Mouse (Mus musculus) MEL-GATA-1-ER (cell line): ENCODE data around the gene Trim17.

Source experiments
- DNase-seq: peaks from one replicate; pipeline ENCODE4 v3.0.0-alpha.2; 2012; ENCODE audit warnings: low read depth; ENCODE audit errors: extremely low read depth

Gene Trim17

DNA sequence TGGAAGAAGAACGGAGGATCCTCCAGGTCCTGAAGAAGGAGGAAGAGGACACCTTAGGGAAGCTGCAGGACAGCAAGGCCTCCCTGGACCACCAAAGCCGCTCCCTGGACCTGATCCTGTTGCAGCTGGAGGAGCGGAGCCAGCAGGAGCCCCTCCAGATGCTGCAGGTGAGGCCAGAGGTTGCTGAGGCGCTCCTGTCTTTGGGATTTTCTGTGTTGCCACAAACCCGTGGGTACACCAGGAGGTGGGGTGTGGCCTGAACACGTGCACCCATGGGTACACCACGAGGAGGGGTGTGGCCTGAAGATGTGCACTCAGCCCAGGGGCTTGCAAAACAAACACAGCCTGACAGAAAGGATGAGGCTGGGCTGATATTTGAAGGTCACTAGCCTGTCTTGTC is 14.1 kb downstream of the Trim17 start:
- DNase-seq: no peak

DNA sequence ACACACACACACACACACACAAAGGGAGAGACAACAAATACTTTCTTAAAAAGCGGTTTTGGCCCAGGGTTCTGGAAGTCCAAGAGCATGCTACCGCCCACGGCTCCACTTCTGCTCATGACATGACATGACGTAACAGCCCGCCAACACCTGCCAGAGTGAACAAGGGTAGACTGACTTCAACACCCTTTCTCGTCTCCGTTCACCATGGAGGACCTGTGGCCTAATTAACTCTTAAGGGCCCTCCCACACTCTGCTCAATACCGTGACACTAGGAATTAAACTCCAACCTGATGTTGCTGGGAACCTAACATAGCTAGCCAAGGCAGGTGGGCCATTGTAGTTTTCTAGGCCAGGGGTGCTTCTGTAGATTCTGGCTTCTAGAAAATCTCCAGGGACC is 14.5 kb downstream of the Trim17 start:
- DNase-seq: no peak

DNA sequence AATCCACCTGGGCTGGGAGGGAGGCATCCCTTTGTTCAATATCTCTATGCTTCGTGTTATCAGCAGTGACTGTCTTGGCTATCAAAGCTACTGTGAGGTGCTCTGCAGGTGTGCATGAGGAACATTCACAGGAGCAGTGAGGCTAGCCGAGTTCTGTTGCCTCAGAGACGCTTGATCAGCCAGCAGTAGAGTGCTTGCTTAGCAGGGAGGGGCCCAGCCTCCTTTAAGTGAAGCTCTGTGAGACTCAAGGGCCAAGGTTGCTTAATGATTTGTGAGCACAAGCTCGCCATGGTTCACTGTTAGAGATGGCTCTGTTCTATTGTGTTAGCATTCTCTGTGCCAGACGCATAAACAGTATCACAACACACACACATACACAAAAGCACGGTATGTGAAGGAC is 15.2 kb downstream of the Trim17 start:
- DNase-seq: no peak

DNA sequence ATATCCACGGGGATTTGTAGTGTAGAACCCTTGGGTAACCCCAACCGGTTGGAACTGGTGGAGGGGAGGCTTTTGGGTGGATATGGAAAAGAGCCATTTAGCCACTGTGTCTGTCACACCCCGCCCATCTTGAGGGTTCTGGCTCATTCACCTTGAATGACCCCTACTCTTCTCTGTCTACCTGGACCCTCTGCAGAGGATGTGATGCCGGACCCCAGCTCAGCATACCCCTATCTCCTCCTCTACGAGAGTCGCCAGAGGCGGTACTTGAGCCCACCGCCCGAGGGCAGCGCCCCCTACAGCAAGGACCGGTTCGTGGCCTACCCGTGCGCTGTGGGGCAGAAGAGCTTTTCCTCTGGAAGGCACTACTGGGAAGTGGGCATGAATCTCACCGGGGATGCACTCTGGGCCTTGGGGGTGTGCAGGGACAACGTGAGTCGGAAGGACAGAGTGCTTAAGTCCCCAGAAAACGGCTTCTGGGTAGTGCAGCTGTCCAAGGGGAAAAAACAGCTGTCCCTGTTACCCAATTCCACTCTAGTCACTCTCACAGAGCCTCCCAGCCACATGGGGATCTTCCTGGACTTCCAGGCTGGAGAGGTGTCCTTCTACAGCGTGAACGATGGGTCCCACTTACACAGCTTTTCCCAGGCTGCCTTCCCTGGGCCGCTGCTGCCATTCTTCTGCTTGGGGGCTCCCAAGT is 16.5 kb downstream of the Trim17 start:
- no peak for DNase-seq

DNA sequence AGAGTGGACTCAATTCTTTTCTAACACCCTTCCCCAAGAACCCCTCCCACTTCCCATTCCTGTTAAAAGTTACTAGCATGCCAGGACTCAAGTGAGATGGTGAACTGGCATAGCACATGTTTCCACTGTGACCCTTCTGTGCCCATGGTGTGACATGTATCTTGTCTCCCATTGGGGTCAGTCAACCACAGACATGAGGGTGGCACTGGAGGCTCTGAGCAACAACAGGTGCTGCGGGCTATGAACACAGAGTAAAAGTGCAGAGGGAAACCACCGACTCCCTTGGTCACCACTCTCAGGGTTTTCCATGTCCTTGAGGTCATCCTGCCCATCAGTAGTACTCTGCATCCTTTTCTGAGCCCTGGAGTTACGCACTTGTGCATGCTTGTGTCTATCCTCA is 17.3 kb downstream of the Trim17 start:
- DNase-seq: no peak

DNA sequence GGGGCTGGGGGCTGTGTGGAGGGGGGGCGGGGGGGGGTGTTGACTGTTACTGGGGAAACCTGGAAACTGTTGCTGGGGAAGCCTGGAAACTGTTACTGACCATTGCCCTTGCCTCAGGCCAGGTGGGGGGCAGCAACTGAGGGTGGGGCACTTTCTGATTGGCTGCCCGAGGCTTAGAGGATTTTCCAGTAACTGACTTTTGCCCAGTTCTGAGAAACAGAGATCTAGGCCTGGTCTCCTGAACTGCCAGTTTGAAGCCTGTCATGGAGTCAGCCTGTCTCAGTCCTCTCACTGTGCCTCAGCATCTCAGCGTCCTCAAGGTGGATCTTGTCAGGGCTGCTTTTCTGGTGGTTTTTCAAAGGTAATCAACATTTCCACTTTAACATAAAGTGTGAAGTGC is 19.9 kb downstream of the Trim17 start:
- no peak for DNase-seq

DNA sequence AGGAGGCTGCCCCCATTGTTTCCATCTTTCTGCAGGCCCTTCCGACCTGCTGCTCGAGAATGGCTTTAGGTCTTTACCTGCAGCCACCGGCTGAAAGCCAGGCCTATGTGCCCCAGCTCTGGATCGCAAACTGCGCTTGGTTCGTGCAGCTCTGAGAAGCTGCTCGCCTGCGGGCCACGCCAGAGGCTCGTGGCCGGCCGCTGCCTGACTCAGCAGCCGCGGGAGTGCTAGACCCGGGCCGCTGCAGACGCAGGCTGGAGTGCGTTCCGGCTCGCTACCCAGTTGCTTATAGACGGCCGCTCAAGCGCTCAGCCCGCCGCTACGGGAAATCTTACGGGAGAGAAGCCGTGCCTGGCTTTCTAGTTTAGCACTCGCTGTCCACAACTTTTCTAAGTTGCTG is 22.7 kb downstream of the Trim17 start:
- peak; percentile 9 for DNase-seq

DNA sequence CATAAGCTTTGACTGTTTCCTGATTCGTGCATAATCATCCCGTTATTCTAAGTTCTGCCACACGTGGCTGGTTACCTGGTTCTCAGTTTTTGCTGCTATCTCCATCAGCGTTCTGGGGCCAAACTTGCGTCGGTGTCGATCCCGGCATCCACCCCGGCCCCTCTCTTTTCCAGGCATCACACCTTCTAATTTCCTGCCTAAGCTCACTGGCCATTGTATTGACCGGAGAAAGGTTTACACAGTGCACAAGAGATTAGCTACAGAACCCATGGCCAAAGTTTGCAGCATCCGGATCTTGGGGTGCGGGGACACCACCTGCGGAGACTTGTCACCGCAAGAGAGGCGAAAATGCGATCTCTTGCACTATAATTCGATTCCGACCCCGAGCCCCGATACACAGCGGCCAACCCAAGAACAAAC is 23.1 kb downstream of the Trim17 start:
- peak; percentile 13 for DNase-seq

DNA sequence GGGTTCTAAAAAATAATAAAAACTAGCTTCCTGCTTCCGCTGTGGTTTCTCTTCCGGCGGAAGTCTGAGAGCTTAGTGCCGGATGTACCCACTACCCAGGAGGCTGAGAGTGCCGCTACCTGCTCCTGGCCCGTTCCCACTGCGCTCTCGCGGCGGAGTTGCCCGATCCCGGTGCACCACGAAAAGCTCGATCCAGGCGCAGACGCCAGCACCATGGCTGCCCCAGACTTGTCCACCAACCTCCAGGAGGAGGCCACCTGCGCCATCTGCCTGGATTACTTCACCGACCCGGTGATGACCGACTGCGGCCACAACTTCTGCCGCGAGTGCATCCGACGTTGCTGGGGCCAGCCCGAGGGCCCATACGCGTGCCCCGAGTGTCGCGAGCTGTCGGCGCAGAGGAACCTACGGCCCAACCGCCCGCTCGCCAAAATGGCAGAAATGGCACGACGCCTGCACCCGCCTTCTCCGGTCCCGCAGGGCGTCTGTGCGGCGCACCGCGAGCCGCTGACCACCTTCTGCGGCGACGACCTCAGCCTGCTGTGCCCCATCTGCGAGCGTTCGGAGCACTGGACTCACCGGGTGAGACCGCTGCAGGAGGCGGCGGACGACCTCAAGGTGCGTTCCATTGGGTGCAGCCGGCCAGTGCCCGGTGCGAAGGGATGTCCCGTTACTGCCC is 23.7 kb downstream of the Trim17 start, which contains the start of gene Trim11:
Gene Trim11, plus strand, starts transcription at position 67 of the 679 bp plus-strand sequence.
- peak; percentile 69 for DNase-seq

DNA sequence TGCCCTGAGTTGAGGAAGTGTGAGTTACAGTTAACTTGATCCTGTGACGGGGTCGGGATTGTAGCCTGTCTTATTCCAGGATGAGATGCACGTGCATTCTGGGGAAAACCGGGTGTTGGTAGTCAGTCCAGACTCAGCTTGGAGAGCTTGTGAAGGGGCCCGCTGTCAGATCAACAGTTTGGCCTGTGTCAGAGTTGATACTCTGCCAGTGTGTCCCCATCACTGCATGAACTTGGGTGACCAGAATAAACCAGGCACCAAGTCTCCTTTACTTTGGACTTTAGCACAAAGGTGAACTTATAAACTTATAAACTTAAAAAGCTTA is 24.2 kb downstream of the Trim17 start:
- peak; percentile 26 for DNase-seq

DNA sequence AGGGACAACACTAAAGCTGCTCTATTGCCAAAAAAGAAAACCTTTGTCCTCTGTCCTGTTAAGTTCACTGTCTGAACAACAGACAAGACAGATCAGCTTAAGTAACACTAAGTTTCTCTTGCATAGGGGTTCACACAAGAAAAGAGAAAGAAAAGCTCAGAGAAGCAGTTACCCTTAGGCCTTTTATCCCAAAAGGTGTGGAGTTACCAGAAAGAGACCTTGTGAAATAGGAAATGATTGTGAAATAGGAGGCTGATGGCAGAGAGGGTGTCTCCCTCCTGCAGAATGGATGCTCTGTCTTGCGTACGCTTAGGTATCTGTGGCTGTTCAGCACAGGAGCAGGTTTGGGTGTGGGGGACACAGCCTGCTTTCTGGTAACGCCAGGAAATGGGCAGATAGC is 24.7 kb downstream of the Trim17 start:
- peak; percentile 18 for DNase-seq

DNA sequence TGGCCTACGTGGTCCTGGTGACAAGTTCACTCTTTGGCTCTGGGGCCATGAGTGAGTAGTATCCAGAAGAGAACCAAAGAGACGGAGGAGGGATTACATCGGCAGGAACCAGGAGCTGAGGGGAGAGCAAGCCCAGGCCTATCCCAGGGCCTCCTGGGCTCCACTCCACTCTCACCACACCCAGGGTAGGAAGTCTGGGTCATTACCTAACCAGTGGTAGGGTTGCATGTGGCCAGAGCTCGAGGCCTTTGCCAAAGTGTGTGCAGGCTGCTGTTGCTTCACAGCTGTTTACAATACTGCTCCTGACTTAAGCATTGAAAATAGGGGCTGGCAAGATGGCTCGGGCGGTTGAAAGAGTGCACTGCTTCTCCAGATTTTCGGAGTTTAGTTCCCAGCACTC is 25.2 kb downstream of the Trim17 start:
- no peak for DNase-seq

DNA sequence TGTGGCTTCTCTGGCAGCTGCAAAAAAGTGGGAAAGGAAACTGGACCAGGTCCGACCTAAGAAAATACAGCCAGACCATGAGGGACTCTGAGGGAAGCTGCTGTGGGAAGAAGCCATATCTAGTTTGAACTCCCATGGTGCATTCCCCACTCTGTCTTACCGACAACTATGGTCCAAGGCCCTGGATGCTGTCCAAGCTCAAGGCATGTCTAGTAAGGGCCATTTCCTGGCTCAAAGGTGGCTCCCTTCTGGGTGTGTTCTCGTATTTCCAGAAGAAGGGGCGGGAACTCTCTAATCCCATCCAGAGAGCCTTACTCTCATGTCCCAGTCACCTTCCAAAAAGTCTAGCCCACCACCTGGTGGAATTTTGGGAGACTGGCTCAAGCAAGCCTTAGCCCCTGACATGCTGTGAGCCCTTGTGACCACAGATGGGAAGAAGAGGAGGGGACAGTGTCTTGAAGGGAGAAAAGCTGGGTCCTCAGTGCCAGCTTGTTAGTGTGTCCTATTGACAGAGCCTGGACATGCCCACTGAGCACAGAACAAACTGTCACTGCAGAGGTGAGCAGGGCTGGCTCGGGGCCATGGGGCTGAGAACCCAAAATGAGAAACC is 26.0 kb downstream of the Trim17 start:
- no peak for DNase-seq

DNA sequence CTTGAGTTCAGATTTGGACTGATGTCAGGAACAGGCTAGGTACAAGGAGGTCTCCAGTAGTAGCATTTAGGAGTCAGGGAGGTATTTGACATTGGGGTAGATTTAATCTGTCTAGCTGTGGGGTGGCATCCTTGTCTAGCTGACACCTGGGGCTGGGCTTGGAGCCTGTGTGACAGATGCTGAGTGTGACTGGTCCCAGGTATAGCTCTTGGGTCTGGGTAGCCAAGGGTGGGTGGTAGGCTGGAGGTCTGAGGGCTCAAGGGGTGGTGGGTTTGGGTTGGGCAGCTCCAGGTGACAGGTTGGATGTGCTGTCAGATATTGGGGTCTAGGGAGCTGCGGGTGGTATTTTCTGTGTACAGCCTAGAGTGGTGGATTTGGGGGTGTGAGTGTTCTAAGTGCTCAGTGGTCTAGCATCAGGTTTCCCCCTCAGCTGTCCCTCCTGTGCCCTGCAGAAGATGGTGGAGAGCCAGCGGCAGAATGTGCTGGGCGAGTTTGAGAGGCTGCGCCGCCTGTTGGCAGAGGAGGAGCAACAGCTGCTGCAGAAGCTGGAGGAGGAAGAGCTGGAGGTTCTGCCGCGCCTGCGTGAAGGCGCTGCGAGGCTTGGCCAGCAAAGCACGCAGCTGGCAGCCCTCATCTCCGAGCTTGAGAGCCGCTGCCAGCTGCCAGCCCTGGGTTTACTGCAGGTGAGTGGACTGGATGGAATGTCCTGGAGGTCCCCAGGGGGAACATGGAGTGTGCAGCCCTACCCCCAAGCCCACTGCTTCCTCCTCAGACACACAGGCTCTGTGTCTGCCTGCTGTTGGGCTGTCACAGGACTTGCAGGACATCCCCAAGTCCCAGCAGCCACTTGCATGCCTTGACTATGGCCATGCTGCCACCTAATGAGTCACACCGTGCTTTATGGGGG is 27.3 kb downstream of the Trim17 start:
- DNase-seq: no peak

DNA sequence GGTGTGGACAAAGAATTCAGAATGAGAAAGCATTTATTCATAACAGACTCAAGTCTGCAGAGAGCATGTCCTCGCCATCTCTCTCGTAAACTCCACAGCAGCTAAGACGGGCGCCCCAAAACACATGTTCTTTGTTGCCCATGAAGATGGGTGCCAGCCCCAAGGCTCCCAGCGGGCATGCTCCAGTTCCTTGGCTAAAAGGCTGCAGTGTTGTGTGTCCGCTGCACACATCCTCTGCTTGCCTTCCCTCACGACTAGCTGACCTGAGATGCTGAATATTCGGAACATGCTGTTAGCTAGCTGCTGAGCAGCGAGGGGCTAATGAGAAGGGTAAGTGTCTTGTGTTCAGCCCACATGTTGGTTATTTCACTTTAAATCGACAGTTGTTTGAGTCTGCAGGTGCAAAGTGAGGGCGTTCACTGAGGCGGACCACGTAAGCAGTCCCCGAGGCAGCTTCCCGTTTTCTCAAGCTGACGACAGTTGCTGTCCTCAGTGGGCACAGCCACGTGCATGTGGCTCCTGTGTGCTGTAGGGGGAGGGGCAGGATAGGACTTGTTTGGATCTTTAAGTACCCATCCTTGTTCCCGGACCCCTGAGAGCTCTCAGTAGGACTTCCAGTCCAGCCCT is 28.1 kb downstream of the Trim17 start:
- no peak for DNase-seq

DNA sequence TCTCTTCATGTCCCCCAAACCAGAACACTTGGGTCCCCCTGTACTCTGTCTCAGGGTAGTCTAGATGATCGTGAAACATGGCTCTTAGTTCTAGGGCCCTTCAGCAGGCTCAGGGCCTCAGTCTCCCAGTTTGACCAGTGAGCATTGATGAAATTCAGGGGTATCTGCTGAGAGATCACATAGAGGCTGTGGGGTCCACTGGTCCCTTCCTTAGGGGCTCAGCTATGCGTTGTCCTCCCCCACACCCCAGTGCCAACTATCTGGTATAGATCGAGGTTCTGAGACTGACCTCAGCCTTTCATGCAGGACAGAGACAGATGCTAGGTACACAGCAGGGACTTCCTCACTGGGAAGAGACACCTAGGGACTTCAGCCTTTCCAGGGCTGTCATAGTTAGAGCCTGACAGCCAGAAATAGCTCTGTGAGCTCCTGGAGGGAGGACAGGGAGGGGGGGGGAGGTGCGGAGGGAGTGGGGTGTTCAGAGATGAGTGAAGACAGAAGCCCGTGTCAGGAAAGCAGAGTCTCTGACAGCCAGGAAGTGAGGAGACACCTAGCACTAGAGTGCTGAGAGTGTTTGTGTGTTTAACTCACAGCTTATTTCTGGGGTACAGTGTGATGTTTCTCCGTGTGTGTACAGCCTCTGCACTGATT is 29.3 kb downstream of the Trim17 start:
- DNase-seq: no peak

DNA sequence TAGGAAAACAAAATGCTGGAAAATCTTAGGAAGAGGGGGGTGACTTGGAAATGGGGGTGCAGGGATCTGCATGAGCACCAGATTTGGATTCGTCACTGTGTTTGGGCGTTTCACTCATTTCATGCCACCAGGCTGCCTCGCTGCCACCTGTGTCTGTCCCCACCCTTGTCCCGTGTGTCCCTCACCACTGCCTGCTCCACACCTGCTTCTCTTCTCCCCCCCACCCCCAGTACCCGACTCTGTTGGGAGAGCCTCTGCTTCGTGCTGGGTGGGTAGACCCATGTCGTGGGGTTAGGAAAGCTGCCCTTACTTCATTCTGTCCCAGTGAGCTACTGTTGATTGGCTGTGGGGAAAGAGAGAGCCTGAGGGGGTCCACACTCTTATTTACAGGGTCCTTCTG is 30.2 kb downstream of the Trim17 start:
- DNase-seq: no peak

DNA sequence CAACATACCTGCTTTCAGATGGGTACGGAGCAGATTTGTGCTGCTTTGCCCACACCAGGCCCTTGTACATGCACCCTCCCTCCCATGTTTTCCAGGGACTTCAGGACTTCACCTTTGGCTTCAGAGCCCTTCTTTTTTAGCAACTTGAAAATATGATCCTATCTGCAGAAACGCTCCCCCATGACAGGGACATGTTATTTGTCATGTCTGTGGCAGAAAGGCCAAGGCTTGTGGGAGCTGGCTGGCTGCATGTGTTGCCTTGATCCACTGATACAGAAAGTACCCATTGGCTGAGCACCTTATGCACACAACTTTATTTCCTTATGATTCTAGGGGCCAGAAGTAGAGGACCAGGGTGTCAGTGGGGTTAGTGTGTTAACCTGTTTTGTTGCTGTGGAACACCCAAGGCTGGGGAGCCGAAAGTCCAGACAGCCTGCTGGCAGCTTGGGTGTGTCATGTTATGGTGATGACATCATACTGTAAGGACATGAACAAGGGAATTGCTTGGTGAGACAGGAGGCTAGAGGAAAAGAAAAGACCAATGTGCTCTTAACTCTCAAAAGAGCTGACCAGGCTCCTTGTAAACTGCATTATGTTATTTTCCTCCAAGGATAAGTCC is 30.9 kb downstream of the Trim17 start:
- no peak for DNase-seq

DNA sequence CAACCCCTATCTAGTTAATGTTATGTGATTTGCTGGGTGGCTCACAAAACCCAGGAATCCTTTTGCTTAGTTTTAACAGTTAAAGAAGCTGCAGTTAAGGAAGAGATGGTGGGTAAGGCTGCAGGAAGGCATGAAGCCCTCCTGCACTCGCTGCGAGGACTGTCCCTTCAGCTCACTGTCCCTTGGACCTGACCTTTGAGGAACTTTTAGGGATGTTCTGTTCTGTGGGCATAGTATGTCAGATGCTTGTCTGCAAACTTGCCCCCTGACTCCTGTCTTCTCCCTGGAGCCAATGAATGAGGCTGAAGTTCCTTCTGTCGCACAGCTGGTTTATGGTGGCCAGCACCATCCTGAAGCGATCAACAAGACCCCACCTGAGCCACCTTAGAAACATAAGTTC is 34.7 kb downstream of the Trim17 start:
- DNase-seq: no peak

DNA sequence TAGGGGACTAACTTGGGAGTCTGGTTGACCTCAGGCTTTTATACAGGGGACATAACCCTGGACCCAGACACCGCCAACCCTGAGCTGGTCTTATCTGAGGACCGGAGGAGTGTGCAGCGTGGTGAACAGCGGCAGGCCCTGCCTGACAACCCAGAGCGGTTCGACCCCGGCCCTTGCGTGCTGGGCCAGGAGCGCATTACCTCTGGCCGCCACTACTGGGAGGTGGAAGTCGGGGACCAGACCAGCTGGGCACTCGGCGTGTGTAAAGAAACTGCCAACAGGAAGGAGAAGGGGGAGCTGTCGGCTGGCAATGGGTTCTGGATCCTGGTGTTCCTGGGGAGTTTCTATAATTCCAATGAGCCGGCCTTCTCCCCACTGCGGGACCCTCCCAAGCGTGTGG is 35.7 kb downstream of the Trim17 start:
- DNase-seq: no peak
